Comparison of ENCODE assay signal across 7 mouse cellular contexts in the genomic region with DNA sequence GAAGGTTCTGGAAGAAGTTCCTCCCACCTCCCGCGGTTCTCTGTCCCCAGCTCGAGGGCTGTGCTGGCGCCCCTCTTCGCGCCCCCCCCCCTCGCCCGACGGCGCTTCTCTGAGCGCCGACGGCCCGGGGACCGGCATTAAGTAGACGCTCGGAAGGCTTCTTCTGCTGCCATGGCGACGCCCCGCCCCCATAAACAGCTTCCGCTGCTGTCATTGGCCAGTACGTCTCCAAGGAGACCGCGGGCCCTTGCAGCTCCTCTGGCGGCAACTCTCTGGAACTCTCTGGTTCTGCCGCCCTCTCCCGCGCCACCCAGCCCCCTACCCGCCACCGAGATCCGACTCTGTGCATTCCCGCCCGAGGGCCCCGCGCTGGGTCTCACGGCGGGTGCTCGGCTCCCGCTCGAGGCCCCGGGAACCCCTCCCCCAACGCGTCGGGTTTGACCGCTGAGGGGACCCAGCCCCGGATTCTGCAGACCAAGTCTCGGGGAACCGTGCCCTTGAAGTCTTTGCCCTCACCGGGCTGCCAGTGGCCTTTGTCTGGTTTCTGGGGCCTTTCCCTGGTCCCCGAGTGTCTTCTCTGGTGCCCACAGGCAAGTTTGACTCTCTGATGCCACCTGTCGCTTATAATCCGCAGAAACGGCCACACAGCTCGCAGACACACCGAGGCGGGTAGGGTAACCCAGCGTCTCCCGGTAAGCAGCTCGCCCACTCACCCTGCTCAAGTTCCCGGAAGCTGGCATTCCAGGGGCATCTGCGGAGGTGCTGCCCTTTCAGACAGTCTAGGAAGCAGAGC. TPM values are rescaled to one million over a fixed set of nuclear protein-coding genes. Genes with fewer than 3 reads are reported as not detected.
DNase-seq lines count a peak whose midpoint lies in the region; ATAC-seq lines count a peak whose summit lies in the region.

Gene Foxj1 (minus strand): TSS at position 156 of the 793 bp plus-strand sequence.

- H3K9me3 ChIP-seq in embryonic facial prominence, embryonic 11.5 days (replicated peaks; ENCODE audit: control insufficient read depth, low read length): no peaks in the 10 kb centered on the region
- no peaks in the 10 kb centered on the region for H3K9me3 ChIP-seq in limb, embryonic 11.5 days (ENCODE audit: control insufficient read depth, low read length)
- no peaks in the 10 kb centered on the region for H3K9me3 ChIP-seq in midbrain, embryonic 14.5 days (ENCODE audit: control insufficient read depth, low read length)

- H3K27me3 ChIP-seq in embryonic facial prominence, embryonic 11.5 days (ENCODE audit: control insufficient read depth, insufficient read depth, low read length): peaks cover 16% of the 10 kb centered on the region
- H3K27me3 ChIP-seq in limb, embryonic 11.5 days (ENCODE audit: control insufficient read depth, insufficient read depth, low read length): peaks cover 23% of the 10 kb centered on the region
- H3K27me3 ChIP-seq in midbrain, embryonic 14.5 days (ENCODE audit: control insufficient read depth, insufficient read depth, low read length): peaks cover 15% of the 10 kb centered on the region

- peak within 1 kb of the TSS; percentile 56 for H3K4me3 ChIP-seq in embryonic facial prominence, embryonic 11.5 days (ENCODE audit: low read depth, low read length)
- H3K4me3 ChIP-seq in limb, embryonic 11.5 days (ENCODE audit: low read depth, low read length): peak within 1 kb of the TSS; percentile 54
- peak within 1 kb of the TSS; percentile 44 for H3K4me3 ChIP-seq in midbrain, embryonic 14.5 days (replicated peaks; ENCODE audit: low read depth, low read length)

- no peaks in the 10 kb centered on the region for H3K36me3 ChIP-seq in embryonic facial prominence, embryonic 11.5 days (replicated peaks; ENCODE audit: control insufficient read depth, insufficient read depth, low read depth, low read length)
- no peaks in the 10 kb centered on the region for H3K36me3 ChIP-seq in limb, embryonic 11.5 days (ENCODE audit: control insufficient read depth, insufficient read depth, low read length)
- peaks cover 17% of the 10 kb centered on the region for H3K36me3 ChIP-seq in midbrain, embryonic 14.5 days (ENCODE audit: control insufficient read depth, insufficient read depth, low read length)

- H3K27ac ChIP-seq in embryonic facial prominence, embryonic 11.5 days (replicated peaks; ENCODE audit: low read depth, low read length): peak within 1 kb of the TSS; percentile 52
- H3K27ac ChIP-seq in limb, embryonic 11.5 days (replicated peaks; ENCODE audit: low read depth, low read length): 0 out of 2 replicates have a peak within 1 kb of the TSS, but pooled peaks have one; percentile 30
- H3K27ac ChIP-seq in midbrain, embryonic 14.5 days (replicated peaks; ENCODE audit: low read depth, low read length): peak within 1 kb of the TSS; percentile 71

- ATAC-seq in embryonic facial prominence, embryonic 11.5 days (replicated peaks; ENCODE audit: insufficient number of reproducible peaks, low FRiP score, low TSS enrichment, low read depth): peak; percentile 74
- peak; percentile 74 for ATAC-seq in limb, embryonic 11.5 days (ENCODE audit: insufficient number of reproducible peaks, low FRiP score, low TSS enrichment, low read depth)
- ATAC-seq in midbrain, embryonic 14.5 days (ENCODE audit: low FRiP score, low TSS enrichment): peak; percentile 91

- DNase-seq in adrenal gland, postnatal 14 days: peak; percentile 98
- DNase-seq in embryonic facial prominence, embryonic 11.5 days (ENCODE audit: low spot score): peak; percentile 95
- DNase-seq in heart, adult 11 months: peak; percentile 99
- peak; percentile 99 for DNase-seq in kidney, adult 18-20 months
- DNase-seq in limb, embryonic 11.5 days (ENCODE audit: low spot score): peak; percentile 99
- peak; percentile 96 for DNase-seq in midbrain, embryonic 14.5 days
- DNase-seq in spleen, adult 18-20 months: peak; percentile 90 to 97

- H3K9ac ChIP-seq in embryonic facial prominence, embryonic 11.5 days (replicated peaks; ENCODE audit: low read length): peak within 1 kb of the TSS; percentile 79
- peak within 1 kb of the TSS; percentile 74 for H3K9ac ChIP-seq in limb, embryonic 11.5 days (ENCODE audit: low read length)
- H3K9ac ChIP-seq in midbrain, embryonic 14.5 days (replicated peaks; ENCODE audit: low read length): peak within 1 kb of the TSS; percentile 42

- peak within 1 kb of the TSS; percentile 96 for H3K4me2 ChIP-seq in embryonic facial prominence, embryonic 11.5 days (ENCODE audit: low read depth, low read length)
- peak within 1 kb of the TSS; percentile 96 for H3K4me2 ChIP-seq in limb, embryonic 11.5 days (ENCODE audit: low read depth, severe bottlenecking)
- H3K4me2 ChIP-seq in midbrain, embryonic 14.5 days (ENCODE audit: low read length): peak within 1 kb of the TSS; percentile 96

- peaks cover 4% of the 10 kb centered on the region for H3K4me1 ChIP-seq in embryonic facial prominence, embryonic 11.5 days (ENCODE audit: control insufficient read depth, insufficient read depth, low read length)
- H3K4me1 ChIP-seq in limb, embryonic 11.5 days (ENCODE audit: control insufficient read depth, insufficient read depth, low read length): peaks cover 20% of the 10 kb centered on the region
- peaks cover 49% of the 10 kb centered on the region for H3K4me1 ChIP-seq in midbrain, embryonic 14.5 days (ENCODE audit: control insufficient read depth, insufficient read depth, low read length)

- WGBS in embryonic facial prominence, embryonic 11.5 days: under 1% methylated on average over 57 of the region's 61 CpGs
- whole genome bisulfite sequencing in limb, embryonic 11.5 days: under 1% methylated on average over 58 of the region's 61 CpGs
- WGBS in midbrain, embryonic 14.5 days: 1% methylated on average over 61 of the region's 61 CpGs

RNA-seq across cellular contexts. Expression of gene Foxj1, which starts in this region (rescaled TPM):
- 0.23 and 0.30 TPM in 2 replicates for total RNA-seq in adrenal gland, postnatal 14 days (2021)
- 0.43 and 0.79 TPM in 2 replicates for polyA plus RNA-seq in embryonic facial prominence, embryonic 11.5 days (2014; fragmentation: Nextera tagmentation; extraction: Ambion mirVana)
- 0.09 and 0.20 TPM in 2 replicates for polyA plus RNA-seq in limb, embryonic 11.5 days (2014; fragmentation: Nextera tagmentation; extraction: Ambion mirVana)
- 9.2 TPM in 2 replicates for polyA plus RNA-seq in midbrain, embryonic 14.5 days (2014; fragmentation: Nextera tagmentation; extraction: Ambion mirVana)

Comparison
In these comparisons a context has a peak if more than half of its experiments do, and no peak if none do; other contexts are left out.
1. Peak in every context shown above with its lines: DNase-seq, ATAC-seq, H3K4me3 ChIP-seq and H3K27ac ChIP-seq.
2. Peak in DNase-seq in adrenal gland, postnatal 14 days; RNA of the gene not detected or under 1 TPM.
3. Peak in DNase-seq, ATAC-seq, H3K4me3 ChIP-seq, H3K27ac ChIP-seq, H3K9ac ChIP-seq and H3K4me2 ChIP-seq in embryonic facial prominence, embryonic 11.5 days; RNA of the gene not detected or under 1 TPM.
4. Peak in DNase-seq, ATAC-seq, H3K4me3 ChIP-seq, H3K27ac ChIP-seq, H3K9ac ChIP-seq and H3K4me2 ChIP-seq in limb, embryonic 11.5 days; RNA of the gene not detected or under 1 TPM.